Mouse (Mus musculus) embryonic fibroblast, embryonic 13.5 days (primary cell): ENCODE results near the gene Ppp6r2.

Experiments
- CTCF ChIP-seq: IDR thresholded peaks from 2 replicates; pipeline ENCODE4 v1.5.1; 2011; ENCODE audit warnings: mild to moderate bottlenecking, control low read depth, low read length, moderate library complexity, borderline replicate concordance; ENCODE audit not compliant: insufficient read depth
- POLR2A ChIP-seq: IDR thresholded peaks from 2 replicates; pipeline ENCODE4 v1.6.1; 2011; ENCODE audit warnings: low read depth, mild to moderate bottlenecking, control low read depth, low read length, moderate library complexity

- TF ChIP-seq CTCF (no peak), POLR2A (no peak)
Measured at GRCm38 (mm10) chr15:89168922-89169321, 42.4 kb upstream of the Ppp6r2 start.
